Mouse (Mus musculus) adrenal gland, postnatal 0 days (tissue): ENCODE measurements around the gene Ppp2r5d. TPM values are rescaled to one million over a fixed set of nuclear protein-coding genes. Genes with fewer than 3 reads are reported as not detected.

Source experiments
- polyA plus RNA-seq: library from polyadenylated mRNA; unstranded; fragments of >200 nt; fragmentation: Nextera tagmentation; extraction: Ambion mirVana; gene quantifications from 2 replicates; pipeline ENCODE4 v1.2.1, GENCODE M21; 2015

The Ppp2r5d gene
- polyA plus RNA-seq: 32.7 and 36.4 TPM in 2 replicates

GRCm38 (mm10) chr17:46704887-46705835, at the start of gene Ppp2r5d:
Gene Ppp2r5d (minus strand): TSS chr17:46705111.

GRCm38 (mm10) chr17:46751794-46752556, 47.1 kb upstream of the Ppp2r5d start, which contains the start of gene Cnpy3:
Gene Cnpy3 (minus strand): TSS chr17:46752214.

GRCm38 (mm10) chr17:46728904-46729318, 24.0 kb upstream of the Ppp2r5d start, which contains the start of gene Gnmt:
Gene Gnmt (minus strand): TSS chr17:46729168.

GRCm38 (mm10) chr17:46710959-46711597, 6.2 kb upstream of the Ppp2r5d start, which contains the start of gene Pex6:
Gene Pex6 (plus strand): TSS chr17:46711463.

GRCm38 (mm10) chr17:46680760-46681373, 24.0 kb downstream of the Ppp2r5d start, which contains the start of gene Klhdc3:
Gene Klhdc3 (minus strand): TSS chr17:46680914.

GRCm38 (mm10) chr17:46678416-46678815, 26.5 kb downstream of the Ppp2r5d start, which contains the start of gene Mea1:
Gene Mea1 (plus strand): TSS chr17:46678793.

GRCm38 (mm10) chr17:46673850-46674529, 30.9 kb downstream of the Ppp2r5d start, which contains the start of gene Rrp36:
Gene Rrp36 (minus strand): TSS chr17:46674352.

GRCm38 (mm10) chr17:46650232-46651031, 54.5 kb downstream of the Ppp2r5d start, which contains the start of gene Cul7:
Gene Cul7 (plus strand): TSS chr17:46650337.

GRCm38 (mm10) chr17:46645561-46646321, 59.2 kb downstream of the Ppp2r5d start, which contains the start of the genes Klc4 and Mrpl2:
Gene Klc4 (minus strand): TSS chr17:46646022.
Gene Mrpl2 (plus strand): TSS chr17:46646229.

Other genes starting within 250 kb of the Ppp2r5d start
- gene Ttbk1, start 217.4 kb downstream of the Ppp2r5d start, polyA plus RNA-seq: 0.52 and 1.7 TPM in 2 replicates
- 9.2 and 12.5 TPM in 2 replicates for gene Dnph1, start 208.4 kb downstream of the Ppp2r5d start, polyA plus RNA-seq
- 5.8 and 6.3 TPM in 2 replicates for gene Cul9, start 158.7 kb downstream of the Ppp2r5d start, polyA plus RNA-seq
- 2.0 and 4.1 TPM in 2 replicates for gene Srf, start 148.9 kb downstream of the Ppp2r5d start, polyA plus RNA-seq
- gene Ptk7, start 75.6 kb downstream of the Ppp2r5d start, polyA plus RNA-seq: 20.2 and 22.3 TPM in 2 replicates
- 21.7 and 29.3 TPM in 2 replicates for gene Klc4, start 59.1 kb downstream of the Ppp2r5d start, polyA plus RNA-seq
- 91.3 and 138 TPM in 2 replicates for gene Mrpl2, start 58.9 kb downstream of the Ppp2r5d start, polyA plus RNA-seq
- gene Cul7, start 54.8 kb downstream of the Ppp2r5d start, polyA plus RNA-seq: 22.6 and 24.3 TPM in 2 replicates
- 41.4 and 55.1 TPM in 2 replicates for gene Rrp36, start 30.8 kb downstream of the Ppp2r5d start, polyA plus RNA-seq
- 148 and 198 TPM in 2 replicates for gene Mea1, start 26.3 kb downstream of the Ppp2r5d start, polyA plus RNA-seq
- gene Klhdc3, start 24.2 kb downstream of the Ppp2r5d start, polyA plus RNA-seq: 82.8 and 111 TPM in 2 replicates
- gene Pex6, start 6.4 kb upstream of the Ppp2r5d start, polyA plus RNA-seq: 21.2 and 30.3 TPM in 2 replicates
- 15.0 and 25.6 TPM in 2 replicates for gene Gnmt, start 24.1 kb upstream of the Ppp2r5d start, polyA plus RNA-seq
- 40.2 and 56.1 TPM in 2 replicates for gene Cnpy3, start 47.1 kb upstream of the Ppp2r5d start, polyA plus RNA-seq
- gene Ptcra, start 58.6 kb upstream of the Ppp2r5d start, polyA plus RNA-seq: 0.13 and 0.14 TPM in 2 replicates
- 150 and 176 TPM in 2 replicates for gene 2310039H08Rik, start 67.5 kb upstream of the Ppp2r5d start, polyA plus RNA-seq
- gene Rpl7l1, start 77.6 kb upstream of the Ppp2r5d start, polyA plus RNA-seq: 80.6 and 93.1 TPM in 2 replicates
- 3.5 and 4.2 TPM in 2 replicates for gene Bicral, start 153.4 kb upstream of the Ppp2r5d start, polyA plus RNA-seq
- 62.1 and 65.4 TPM in 2 replicates for gene Tbcc, start 185.6 kb upstream of the Ppp2r5d start, polyA plus RNA-seq
- not detected in 2 replicates for gene Prph2, start 205.3 kb upstream of the Ppp2r5d start, polyA plus RNA-seq